Mouse (Mus musculus) heart, postnatal 4 days (tissue): ENCODE results near the gene Bola3. TPM values are rescaled to one million over a fixed set of nuclear protein-coding genes. Genes with fewer than 3 reads are reported as not detected.

Experiments
- DNase-seq: peaks from one replicate; pipeline ENCODE4 v3.0.0; 2021
- microRNA-seq, 2 experiments: library from miRNA; unstranded; fragments of <30 nt; microRNA quantifications; one replicate each; pipeline ENCODE4 v1.2.0; 2021 to 2022
- total RNA-seq, 2 experiments: library from RNA; stranded (reverse); gene quantifications; 2 replicates each; pipeline ENCODE4 v1.2.3; 2021

Gene Bola3
- total RNA-seq, 2 experiments from 2014 or later = 232 to 238 TPM

GRCm38 (mm10) chr6:83395544-83396229, 46.7 kb downstream of the Bola3 start:
- no peak for DNase-seq

GRCm38 (mm10) chr6:83396711-83397110, 47.8 kb downstream of the Bola3 start:
- no peak for DNase-seq

GRCm38 (mm10) chr6:83397728-83398127, 48.8 kb downstream of the Bola3 start:
- DNase-seq = no peak

GRCm38 (mm10) chr6:83399790-83400189, 50.8 kb downstream of the Bola3 start:
- no peak for DNase-seq

- DNase-seq = no peak
These were observed 54.5 kb downstream of the Bola3 start for GRCm38 (mm10) chr6:83403481-83403880.

GRCm38 (mm10) chr6:83404571-83404970, 55.6 kb downstream of the Bola3 start:
- no peak for DNase-seq

- no peak for DNase-seq
These were observed 56.6 kb downstream of the Bola3 start for GRCm38 (mm10) chr6:83405511-83406064.

GRCm38 (mm10) chr6:83408510-83408909, 59.6 kb downstream of the Bola3 start:
- DNase-seq = no peak

Small RNA genes lying within 50 kb of the gene (microRNA-seq; reads per million reads assigned to microRNA genes)
- 0 reads per million in 2 experiments for gene Mir6374

Other genes starting within 250 kb of the Bola3 start
- 1 to 10 TPM; 2.4 to 3.0 TPM for gene Ccdc142, start 247.5 kb upstream of the Bola3 start, total RNA-seq
- 1 to 10 TPM; 1.7 to 1.8 TPM for gene Gm42688, start 247.5 kb upstream of the Bola3 start, total RNA-seq
- gene Mrpl53, start 240.1 kb upstream of the Bola3 start, total RNA-seq = 100 to 1,000 TPM; 105 to 120 TPM
- gene Mogs, start 233.7 kb upstream of the Bola3 start, total RNA-seq = 10 to 100 TPM; 11.3 to 12.3 TPM
- gene Wbp1, start 227.6 kb upstream of the Bola3 start, total RNA-seq = 10 to 100 TPM; 80.4 to 86.8 TPM
- gene Ino80b, start 223.7 kb upstream of the Bola3 start, total RNA-seq = 10 to 100 TPM; 14.9 to 17.4 TPM
- gene Rtkn, start 213.7 kb upstream of the Bola3 start, total RNA-seq = 10 to 100 TPM; 11.7 to 13.1 TPM
- 1 to 10 TPM; 1.6 to 1.8 TPM for gene Wdr54, start 192.8 kb upstream of the Bola3 start, total RNA-seq
- under 1 TPM in 1 of 2 experiments, not detected in 1; 0.14 TPM for gene 1700003E16Rik, start 192.7 kb upstream of the Bola3 start, total RNA-seq
- 100 to 1,000 TPM; 122 to 123 TPM for gene Dctn1, start 183.2 kb upstream of the Bola3 start, total RNA-seq
- under 1 TPM in 1 of 2 experiments, not detected in 1; 0.12 TPM for gene Slc4a5, start 129.3 kb upstream of the Bola3 start, total RNA-seq
- 10 to 100 TPM; 10.7 to 15.0 TPM for gene Mthfd2, start 23.2 kb upstream of the Bola3 start, total RNA-seq
- gene Mob1a, start 23.1 kb upstream of the Bola3 start, total RNA-seq = 10 to 100 TPM; 32.2 to 34.3 TPM
- gene Tet3, start 109.9 kb downstream of the Bola3 start, total RNA-seq = 10 to 100 TPM; 51.7 to 56.7 TPM
- 10 to 100 TPM; 24.4 to 25.6 TPM for gene Dguok, start 157.8 kb downstream of the Bola3 start, total RNA-seq
- gene Actg2, start 187.1 kb downstream of the Bola3 start, total RNA-seq = 10 to 100 TPM; 10.4 to 13.7 TPM
- gene Stambp, start 223.6 kb downstream of the Bola3 start, total RNA-seq = 10 to 100 TPM; 16.0 to 18.4 TPM